Mouse (Mus musculus) macrophage (primary cell): ENCODE measurements around the gene Dydc2. TPM values are rescaled to one million over a fixed set of nuclear protein-coding genes. Genes with fewer than 3 reads are reported as not detected.

Experiments used
- H3K27ac ChIP-seq: fragments of 350-480 bp; formaldehyde crosslinking; 2 replicates; pipeline ENCODE4 v1.9.0; 2021
- H3K36me3 ChIP-seq: fragments of 350-480 bp; formaldehyde crosslinking; 2 replicates; pipeline ENCODE4 v1.9.0; 2021; ENCODE audit errors: inconsistent target
- H3K4me3 ChIP-seq: fragments of 350-480 bp; formaldehyde crosslinking; 2 replicates; pipeline ENCODE4 v1.9.0; 2021; ENCODE audit errors: inconsistent target
- H3K79me2 ChIP-seq: fragments of 350-480 bp; formaldehyde crosslinking; 2 replicates; pipeline ENCODE4 v1.9.0; 2021; ENCODE audit errors: inconsistent target
- WGBS: methylation state at CpG from one replicate; pipeline ENCODE4 v1.1.7; 2026; ENCODE audit warnings: inconsistent platforms; ENCODE audit not compliant: missing documents; 5-methylcytosine and 5-hydroxymethylcytosine counted together
- polyA plus RNA-seq: library from polyadenylated mRNA; stranded (reverse); fragments of 250-400 nt; gene quantifications from 3 replicates; pipeline ENCODE4 v1.2.4, GENCODE M21; 2018; ENCODE audit warnings: inconsistent platforms
- total RNA-seq, 78 experiments: library from RNA; depleted of rRNA; stranded (reverse); fragments of 250-400 nt; gene quantifications; 1 replicate in 9 of 78; 2 replicates in 24 of 78; 3 replicates in 43 of 78; 4 replicates in 2 of 78; pipeline ENCODE4 v1.2.4; 2018; ENCODE audit warnings: inconsistent platforms in 56 of 78

Dydc2 gene
- total RNA-seq (2018; cell fraction: chromatin; rRNA removed), result not detected
- total RNA-seq (2018; cell fraction: cytosol; rRNA removed), result not detected
- not detected for total RNA-seq (2018; cell fraction: nucleus; rRNA removed)
- not detected in 3 replicates for polyA plus RNA-seq

GRCm38 (mm10) chr14:41069108-41069507 is at the start of gene Dydc2:
Gene Dydc2 (minus strand): TSS chr14:41069208.
- no peak within 1 kb of the TSS for H3K27ac ChIP-seq
- no peaks in the 10 kb centered on the region for H3K79me2 ChIP-seq
- H3K36me3 ChIP-seq, result no peaks in the 10 kb centered on the region
- H3K4me3 ChIP-seq, result no peak within 1 kb of the TSS

- no peaks in the 10 kb centered on the region for H3K79me2 ChIP-seq
- H3K27ac ChIP-seq, result no peak overlapping the region
- H3K4me3 ChIP-seq, result no peak overlapping the region
- no peaks in the 10 kb centered on the region for H3K36me3 ChIP-seq
- WGBS, result 78% methylated on average over 3 of the region's 3 CpGs
These were observed 47.3 kb upstream of the Dydc2 start for GRCm38 (mm10) chr14:41116271-41116670.

DNA sequence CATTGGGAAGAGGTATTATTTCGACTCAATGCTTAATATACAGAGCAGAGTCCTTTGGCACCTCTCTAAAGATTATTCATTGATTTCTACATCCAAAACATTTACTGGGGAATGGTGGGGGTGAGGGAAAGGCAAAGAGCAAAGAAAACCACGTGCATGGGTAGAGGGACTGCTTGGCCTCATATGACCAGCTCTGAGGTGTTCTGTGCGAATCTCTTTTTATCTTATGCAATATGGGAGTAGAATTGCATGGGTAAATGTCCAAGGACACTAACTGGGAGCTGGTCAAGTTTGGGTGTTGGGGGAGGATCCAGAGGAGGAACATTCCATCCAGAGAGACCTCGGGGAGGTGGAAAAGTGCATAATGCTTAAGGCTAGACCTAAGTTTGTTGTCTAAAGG is 43.9 kb upstream of the Dydc2 start:
- 79% methylated on average over 4 of the region's 4 CpGs for WGBS
- Histone ChIP-seq H3K79me2 (no peaks in the 10 kb centered on the region), H3K27ac (no peak overlapping the region), H3K4me3 (no peak overlapping the region), H3K36me3 (no peaks in the 10 kb centered on the region)

DNA sequence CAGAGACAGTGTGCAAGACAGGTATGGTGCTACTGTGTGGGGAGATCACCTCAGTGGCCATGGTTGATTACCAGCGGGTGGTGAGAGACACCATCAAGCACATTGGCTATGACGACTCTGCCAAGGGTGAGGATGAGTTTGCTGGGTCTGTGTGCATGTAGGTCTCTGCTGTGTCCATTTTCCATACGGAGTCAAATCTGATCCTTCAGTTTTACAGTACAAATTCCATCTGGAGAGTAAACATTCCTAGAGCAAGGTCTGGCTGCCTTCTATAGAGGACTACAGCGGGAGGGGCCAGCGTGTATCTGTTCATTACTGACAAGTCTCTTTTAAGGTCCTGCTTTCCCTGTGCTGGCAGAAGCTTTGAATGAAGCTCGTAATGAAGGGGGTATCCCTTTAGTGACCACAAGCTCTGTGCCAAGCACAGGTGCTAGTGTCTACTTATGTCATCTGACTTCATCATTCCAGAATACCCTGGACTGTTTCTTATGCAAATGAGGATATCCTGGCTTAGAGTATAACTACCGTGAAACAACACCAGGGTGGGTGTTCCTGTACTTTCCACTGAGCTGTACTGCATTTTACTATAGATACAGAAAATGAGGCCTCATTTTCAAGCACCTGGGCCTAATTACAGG is 42.1 kb upstream of the Dydc2 start:
- no peak overlapping the region for H3K4me3 ChIP-seq
- no peaks in the 10 kb centered on the region for H3K79me2 ChIP-seq
- no peak overlapping the region for H3K27ac ChIP-seq
- H3K36me3 ChIP-seq, result no peaks in the 10 kb centered on the region
- WGBS, result 84% methylated on average over 7 of the region's 7 CpGs

DNA sequence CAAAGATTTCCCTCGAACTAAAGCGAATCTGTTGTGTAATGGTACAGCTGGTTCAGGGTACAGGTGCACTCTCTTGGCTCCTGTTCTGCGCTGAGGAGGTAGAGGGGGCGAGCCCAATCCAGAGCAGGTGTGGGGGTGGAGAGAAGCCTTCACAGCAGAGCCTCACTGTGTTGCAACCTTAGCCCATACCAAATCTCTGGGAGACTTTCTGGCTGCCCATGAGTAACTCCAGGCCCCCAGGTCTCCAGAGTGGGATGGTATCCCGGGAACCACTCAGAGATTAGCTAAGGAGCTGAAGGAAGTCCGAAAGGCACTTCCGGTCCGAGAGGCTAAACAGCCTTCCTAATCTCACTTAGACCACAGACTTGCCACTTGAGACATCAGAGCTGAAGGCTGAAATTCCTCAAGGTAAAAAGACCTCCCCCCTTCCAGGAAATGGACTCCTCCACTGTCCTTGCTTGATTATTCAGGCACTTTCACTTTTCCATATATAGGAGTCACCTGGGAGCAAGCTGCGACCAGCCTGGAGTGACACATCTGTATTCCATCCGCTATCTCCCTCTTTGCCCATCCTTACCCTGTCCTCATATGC is 35.9 kb upstream of the Dydc2 start, which contains the start of gene Mat1a:
TSS of gene Mat1a (plus strand) at position 183 of the 592 bp plus-strand sequence.
- 79% methylated on average over 10 of the region's 10 CpGs for WGBS
- H3K4me3 ChIP-seq, result no peak within 1 kb of the TSS

DNA sequence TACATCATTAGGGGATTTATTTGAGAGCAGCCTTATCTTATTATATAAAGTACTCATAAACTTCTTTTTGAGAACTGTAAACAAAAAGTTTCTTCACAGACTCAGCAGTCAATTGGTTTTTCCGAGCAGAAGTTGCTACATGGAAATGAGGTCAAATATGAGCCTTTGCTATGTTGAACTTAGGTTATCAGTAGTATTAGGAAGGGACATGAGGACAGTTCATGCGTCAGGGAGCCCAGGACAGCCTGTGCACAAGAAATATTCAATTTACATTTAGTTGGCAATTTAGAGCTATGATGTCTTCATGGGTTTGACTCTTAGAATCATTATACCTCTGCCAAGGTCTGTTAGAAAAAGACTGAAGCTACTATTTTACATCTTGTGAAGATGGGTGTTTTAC is 33.3 kb upstream of the Dydc2 start:
- H3K36me3 ChIP-seq, result no peaks in the 10 kb centered on the region
- 89% methylated on average over 2 of the region's 2 CpGs for WGBS
- H3K27ac ChIP-seq, result no peak overlapping the region
- no peak overlapping the region for H3K4me3 ChIP-seq
- H3K79me2 ChIP-seq, result no peaks in the 10 kb centered on the region

More for the DNA sequence above, 35.9 kb upstream of the Dydc2 start, which contains the start of gene Mat1a:
- Histone ChIP-seq H3K79me2 (no peaks in the 10 kb centered on the region), H3K36me3 (no peaks in the 10 kb centered on the region), H3K27ac (no peak within 1 kb of the TSS)

DNA sequence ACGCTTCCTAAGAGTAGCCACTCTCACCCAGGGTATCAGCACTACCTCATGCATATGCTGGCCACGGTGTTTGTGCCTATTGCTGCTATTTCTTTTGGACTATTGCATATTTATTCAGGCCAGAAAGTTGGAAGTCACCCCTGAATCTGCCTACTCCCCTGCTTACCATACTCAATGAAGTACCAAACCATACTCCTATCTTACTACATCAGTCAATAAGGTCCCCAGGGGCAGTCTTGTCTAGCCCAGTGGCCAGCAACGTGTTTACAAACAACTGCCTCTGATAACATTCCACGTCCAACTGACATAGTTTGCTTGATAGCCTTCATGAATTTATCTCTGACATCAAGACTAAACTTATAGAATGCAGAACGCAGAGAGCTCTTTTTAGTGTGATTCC is 32.2 kb upstream of the Dydc2 start:
- H3K79me2 ChIP-seq, result no peaks in the 10 kb centered on the region
- no peak overlapping the region for H3K4me3 ChIP-seq
- 79% methylated on average over 5 of the region's 5 CpGs for WGBS
- no peaks in the 10 kb centered on the region for H3K36me3 ChIP-seq
- H3K27ac ChIP-seq, result no peak overlapping the region

DNA sequence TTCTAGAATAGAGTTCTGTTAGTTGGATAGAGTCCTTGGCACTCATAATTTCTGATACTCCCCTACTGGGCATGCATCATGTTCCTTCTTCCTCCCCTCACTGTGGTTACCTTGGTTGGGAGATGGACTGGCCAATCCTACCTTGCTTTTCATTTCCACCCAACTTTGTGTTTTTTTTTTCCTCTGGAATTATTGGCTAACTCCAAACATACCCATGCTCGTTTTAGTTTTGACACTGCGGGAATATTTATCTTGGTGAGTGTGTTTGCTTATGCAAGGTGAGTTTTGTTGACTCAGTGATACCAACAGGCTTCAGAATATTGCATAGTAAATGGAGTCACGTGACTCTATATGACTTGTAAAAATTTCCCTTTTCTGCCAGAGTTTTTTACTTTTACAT is 31.7 kb upstream of the Dydc2 start:
- Histone ChIP-seq H3K79me2 (no peaks in the 10 kb centered on the region), H3K4me3 (no peak overlapping the region), H3K36me3 (no peaks in the 10 kb centered on the region), H3K27ac (no peak overlapping the region)
- 70% methylated on average over 3 of the region's 3 CpGs for WGBS

DNA sequence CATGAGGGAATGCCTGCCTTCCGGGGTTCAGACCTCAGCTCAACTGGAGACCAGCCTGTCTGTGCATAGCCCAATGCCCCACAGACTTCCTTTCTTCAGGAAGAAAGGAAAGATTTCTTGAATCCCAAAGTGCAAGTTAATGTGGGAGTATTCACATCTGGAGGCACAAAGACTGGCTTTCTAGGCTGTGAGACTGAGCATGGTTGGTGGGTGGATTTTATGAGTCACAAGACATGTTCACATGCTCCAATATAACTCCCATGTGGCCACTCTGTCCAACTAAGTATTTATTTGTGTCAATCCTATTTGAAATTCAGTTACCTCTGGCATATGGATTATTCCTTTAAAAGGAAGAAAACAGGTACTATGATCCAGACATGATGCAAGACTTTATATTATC is 29.7 kb upstream of the Dydc2 start:
- H3K4me3 ChIP-seq, result no peak overlapping the region
- 100% methylated on average over 1 of the region's 1 CpGs for whole genome bisulfite sequencing
- no peak overlapping the region for H3K27ac ChIP-seq
- H3K79me2 ChIP-seq, result no peaks in the 10 kb centered on the region
- no peaks in the 10 kb centered on the region for H3K36me3 ChIP-seq

GRCm38 (mm10) chr14:41096296-41096860 is 27.4 kb upstream of the Dydc2 start:
- no peak overlapping the region for H3K4me3 ChIP-seq
- H3K36me3 ChIP-seq, result no peaks in the 10 kb centered on the region
- H3K27ac ChIP-seq, result no peak overlapping the region
- H3K79me2 ChIP-seq, result no peaks in the 10 kb centered on the region
- 93% methylated on average over 3 of the region's 3 CpGs for WGBS

- Histone ChIP-seq H3K27ac (no peak overlapping the region), H3K79me2 (no peaks in the 10 kb centered on the region), H3K36me3 (no peaks in the 10 kb centered on the region), H3K4me3 (no peak overlapping the region)
- 40% methylated on average over 1 of the region's 1 CpGs for WGBS
These were observed 25.1 kb upstream of the Dydc2 start for GRCm38 (mm10) chr14:41094114-41094513.

GRCm38 (mm10) chr14:41090777-41091176 is 21.8 kb upstream of the Dydc2 start:
- H3K79me2 ChIP-seq, result no peaks in the 10 kb centered on the region
- no peak overlapping the region for H3K27ac ChIP-seq
- WGBS, result 55% methylated on average over 8 of the region's 8 CpGs
- no peak overlapping the region for H3K4me3 ChIP-seq
- no peaks in the 10 kb centered on the region for H3K36me3 ChIP-seq

- 70% methylated on average over 1 of the region's 1 CpGs for WGBS
- no peak overlapping the region for H3K4me3 ChIP-seq
- no peaks in the 10 kb centered on the region for H3K36me3 ChIP-seq
- H3K27ac ChIP-seq, result no peak overlapping the region
- H3K79me2 ChIP-seq, result no peaks in the 10 kb centered on the region
These were observed 18.5 kb upstream of the Dydc2 start for GRCm38 (mm10) chr14:41087509-41087908.

DNA sequence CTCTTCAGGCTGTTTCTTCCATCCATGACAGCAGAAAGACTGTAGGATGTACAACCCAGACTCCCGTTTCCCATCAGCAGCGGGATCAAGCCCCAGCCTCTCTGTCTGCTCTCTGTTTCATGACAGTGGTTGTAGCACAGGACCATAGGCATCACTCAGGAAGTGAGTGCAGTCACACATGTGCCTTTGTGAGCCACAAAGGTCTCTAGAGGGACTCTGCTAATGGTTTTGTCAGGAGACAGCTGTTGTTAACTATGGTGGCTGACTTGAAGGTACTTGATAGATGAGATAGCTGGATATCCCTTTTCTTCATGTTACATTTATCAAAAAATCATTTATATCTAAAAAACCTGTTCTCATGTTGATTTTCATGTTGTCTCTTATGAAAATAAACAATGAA is 13.4 kb upstream of the Dydc2 start:
- Histone ChIP-seq H3K79me2 (no peaks in the 10 kb centered on the region), H3K36me3 (no peaks in the 10 kb centered on the region), H3K4me3 (no peak overlapping the region), H3K27ac (no peak overlapping the region)
- WGBS, result 94% methylated on average over 2 of the region's 2 CpGs

DNA sequence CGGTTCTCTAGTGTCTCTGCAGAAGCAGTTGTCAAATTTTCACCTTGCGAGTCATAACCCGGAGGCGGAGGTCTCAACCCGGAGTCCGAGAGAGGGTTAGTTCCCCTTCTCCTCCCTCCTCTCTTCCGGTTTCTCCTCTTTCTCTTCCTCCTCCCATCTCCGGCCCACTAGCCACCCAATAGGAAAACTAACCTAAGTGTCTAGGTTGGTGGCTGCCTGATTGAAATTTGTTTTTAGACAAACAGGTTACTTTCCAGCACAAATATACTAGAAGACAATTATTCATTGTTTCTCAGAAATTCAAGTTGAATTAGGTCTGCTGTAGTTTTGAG is 3.9 kb upstream of the Dydc2 start:
- Histone ChIP-seq H3K36me3 (no peaks in the 10 kb centered on the region), H3K4me3 (no peak overlapping the region), H3K79me2 (no peaks in the 10 kb centered on the region), H3K27ac (no peak overlapping the region)
- 2% methylated on average over 7 of the region's 8 CpGs for WGBS
